Mouse (Mus musculus) liver, embryonic 13.5 days (tissue): ENCODE measurements around the gene Ndufa13. TPM values are rescaled to one million over a fixed set of nuclear protein-coding genes. Genes with fewer than 3 reads are reported as not detected.

ENCODE experiments used
- ATAC-seq: fragments of 200-750 bp; cut with Nextera tagmentation; 2 replicates; pipeline ENCODE4 v1.8.0; 2017; ENCODE audit warnings: low read depth, mild to moderate bottlenecking, moderate number of reproducible peaks, moderate library complexity
- DNase-seq: peaks from one replicate; pipeline ENCODE4 v3.0.0; 2022
- H3K27ac ChIP-seq: fragments of 300-500 bp; sonication (generic); 2 replicates; pipeline ENCODE4 v1.5.1; 2015; ENCODE audit warnings: moderate library complexity, mild to moderate bottlenecking, inconsistent platforms
- H3K27me3 ChIP-seq: fragments of 300-500 bp; sonication (generic); 2 replicates; pipeline ENCODE4 v1.6.1; 2015; ENCODE audit warnings: mild to moderate bottlenecking, inconsistent platforms
- H3K36me3 ChIP-seq: fragments of 300-500 bp; sonication (generic); 2 replicates; pipeline ENCODE4 v1.6.1; 2015; ENCODE audit warnings: mild to moderate bottlenecking, inconsistent platforms
- H3K4me1 ChIP-seq: fragments of 300-500 bp; sonication (generic); replicated peaks from 2 replicates; pipeline ENCODE4 v1.6.1; 2015; ENCODE audit warnings: inconsistent platforms
- H3K4me2 ChIP-seq: fragments of 300-500 bp; sonication (generic); 2 replicates; pipeline ENCODE4 v1.6.1; 2015; ENCODE audit warnings: inconsistent platforms, mild to moderate bottlenecking, moderate library complexity
- H3K4me3 ChIP-seq: fragments of 300-500 bp; sonication (generic); replicated peaks from 2 replicates; pipeline ENCODE4 v1.5.1; 2015; ENCODE audit warnings: mild to moderate bottlenecking, inconsistent platforms
- H3K9ac ChIP-seq: fragments of 300-500 bp; sonication (generic); 2 replicates; pipeline ENCODE4 v1.6.1; 2015; ENCODE audit warnings: mild to moderate bottlenecking, inconsistent platforms
- H3K9me3 ChIP-seq: fragments of 300-500 bp; sonication (generic); replicated peaks from 2 replicates; pipeline ENCODE4 v1.6.1; 2016; ENCODE audit warnings: inconsistent platforms
- WGBS: fragments of 180-500 bp; shearing (Covaris S2); methylation state at CpG from one replicate; pipeline ENCODE4 v1.1.7; 2015; ENCODE audit not compliant: insufficient replicate concordance; 5-methylcytosine and 5-hydroxymethylcytosine counted together
- polyA plus RNA-seq: library from polyadenylated mRNA; unstranded; fragments of >200 nt; fragmentation: Nextera tagmentation; extraction: Ambion mirVana; gene quantifications from 2 replicates; pipeline ENCODE4 v1.2.1, GENCODE M21; 2015

The Ndufa13 gene
- polyA plus RNA-seq, 1 experiment from 2014 or later, result 114 TPM

DNA sequence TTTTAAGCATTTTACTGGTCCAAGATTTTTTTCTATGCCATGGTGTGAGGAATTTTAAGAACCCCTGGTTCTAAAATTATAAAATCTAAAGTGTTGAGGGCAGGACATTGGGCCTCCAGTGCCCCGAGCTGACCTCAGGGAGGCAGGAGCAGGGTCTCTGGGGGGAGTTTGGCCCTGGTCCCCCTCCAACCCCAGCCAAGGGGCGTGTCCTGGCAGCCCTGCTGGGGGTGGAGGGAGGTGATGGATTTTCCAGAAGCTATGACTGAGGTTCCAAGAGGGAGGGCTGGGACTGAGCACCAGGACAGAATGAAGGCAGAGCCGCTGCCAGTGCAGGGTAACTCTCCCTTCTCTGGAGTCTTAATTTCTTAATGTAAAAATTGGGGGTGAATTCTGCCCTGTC is 24.4 kb downstream of the Ndufa13 start:
- 45% methylated on average over 3 of the region's 3 CpGs for WGBS
- Histone ChIP-seq H3K36me3 (no peaks in the 10 kb centered on the region), H3K4me2 (no peak overlapping the region), H3K4me3 (no peak overlapping the region), H3K27me3 (peaks cover 71% of the 10 kb centered on the region), H3K27ac (no peak overlapping the region), H3K9me3 (no peaks in the 10 kb centered on the region; the same call in 1 of the 2 replicates), H3K4me1 (peaks cover 11% of the 10 kb centered on the region), H3K9ac (no peak overlapping the region)
- no peak for ATAC-seq
- DNase-seq, result no peak

- Histone ChIP-seq H3K4me3 (no peak overlapping the region), H3K4me2 (no peak overlapping the region), H3K27ac (no peak overlapping the region), H3K4me1 (peaks cover 9% of the 10 kb centered on the region), H3K36me3 (no peaks in the 10 kb centered on the region), H3K9ac (no peak overlapping the region), H3K9me3 (no peaks in the 10 kb centered on the region; the same call in 1 of the 2 replicates), H3K27me3 (peaks cover 65% of the 10 kb centered on the region)
- ATAC-seq (no peak), DNase-seq (no peak)
- WGBS, result 72% methylated on average over 4 of the region's 4 CpGs
These were observed 25.0 kb downstream of the Ndufa13 start for GRCm38 (mm10) chr8:69877396-69877795.

DNA sequence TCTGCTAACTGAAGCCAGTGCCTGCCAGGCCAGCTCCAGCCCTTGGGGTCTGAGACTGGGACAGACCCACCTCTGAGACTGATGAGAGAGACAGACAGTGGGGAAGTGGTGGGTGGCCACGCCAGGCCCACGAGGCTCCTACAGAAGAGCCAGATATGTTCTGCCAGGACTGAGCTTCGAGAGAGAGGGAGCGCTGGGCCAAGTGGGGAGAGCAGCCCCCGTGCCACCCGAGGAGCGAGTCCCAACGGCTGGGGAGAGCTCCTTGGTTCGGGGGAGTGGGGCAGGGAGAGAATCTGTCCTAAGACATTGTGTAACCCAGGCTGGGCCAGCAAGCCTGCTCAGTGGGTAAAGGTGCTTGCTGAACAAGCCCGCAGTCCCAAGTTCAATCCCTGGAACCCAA is 25.4 kb downstream of the Ndufa13 start:
- WGBS, result 63% methylated on average over 10 of the region's 10 CpGs
- H3K4me1 ChIP-seq, result peaks cover 5% of the 10 kb centered on the region
- H3K9ac ChIP-seq, result no peak overlapping the region
- H3K36me3 ChIP-seq, result no peaks in the 10 kb centered on the region
- H3K9me3 ChIP-seq, result no peaks in the 10 kb centered on the region; the same call in 1 of the 2 replicates
- no peak overlapping the region for H3K4me2 ChIP-seq
- no peak for ATAC-seq
- peaks cover 61% of the 10 kb centered on the region for H3K27me3 ChIP-seq
- no peak overlapping the region for H3K27ac ChIP-seq
- no peak for DNase-seq
- H3K4me3 ChIP-seq, result no peak overlapping the region

- H3K4me3 ChIP-seq, result no peak overlapping the region
- no peak overlapping the region for H3K27ac ChIP-seq
- 35% methylated on average over 10 of the region's 10 CpGs for WGBS
- no peak for ATAC-seq
- DNase-seq, result no peak
- no peaks in the 10 kb centered on the region for H3K9me3 ChIP-seq
- peaks cover 56% of the 10 kb centered on the region for H3K27me3 ChIP-seq
- H3K4me2 ChIP-seq, result no peak overlapping the region
- no peaks in the 10 kb centered on the region for H3K36me3 ChIP-seq
- H3K9ac ChIP-seq, result no peak overlapping the region
- no peaks in the 10 kb centered on the region for H3K4me1 ChIP-seq
These were observed 26.3 kb downstream of the Ndufa13 start for GRCm38 (mm10) chr8:69876097-69876496.

GRCm38 (mm10) chr8:69874654-69875053 is 27.7 kb downstream of the Ndufa13 start:
- H3K27me3 ChIP-seq, result peaks cover 41% of the 10 kb centered on the region
- no peak overlapping the region for H3K27ac ChIP-seq
- H3K4me2 ChIP-seq, result no peak overlapping the region
- no peak for DNase-seq
- no peaks in the 10 kb centered on the region for H3K4me1 ChIP-seq
- 77% methylated on average over 13 of the region's 13 CpGs for WGBS
- no peak for ATAC-seq
- no peaks in the 10 kb centered on the region for H3K9me3 ChIP-seq
- no peak overlapping the region for H3K4me3 ChIP-seq
- no peaks in the 10 kb centered on the region for H3K36me3 ChIP-seq
- H3K9ac ChIP-seq, result no peak overlapping the region

GRCm38 (mm10) chr8:69874155-69874554 is 28.2 kb downstream of the Ndufa13 start:
- 8% methylated on average over 9 of the region's 9 CpGs for WGBS
- H3K9ac ChIP-seq, result no peak overlapping the region
- no peak overlapping the region for H3K4me3 ChIP-seq
- no peak overlapping the region for H3K4me2 ChIP-seq
- H3K9me3 ChIP-seq, result no peaks in the 10 kb centered on the region
- H3K36me3 ChIP-seq, result no peaks in the 10 kb centered on the region
- ATAC-seq (no peak), DNase-seq (no peak)
- no peak overlapping the region for H3K27ac ChIP-seq
- H3K27me3 ChIP-seq, result peaks cover 36% of the 10 kb centered on the region
- H3K4me1 ChIP-seq, result no peaks in the 10 kb centered on the region

- Histone ChIP-seq H3K4me3 (no peak overlapping the region), H3K36me3 (no peaks in the 10 kb centered on the region), H3K4me1 (no peaks in the 10 kb centered on the region), H3K27ac (no peak overlapping the region), H3K9me3 (no peaks in the 10 kb centered on the region), H3K4me2 (no peak overlapping the region), H3K9ac (no peak overlapping the region), H3K27me3 (peaks cover 7% of the 10 kb centered on the region)
- DNase-seq (no peak), ATAC-seq (no peak)
- 71% methylated on average over 6 of the region's 6 CpGs for WGBS
These were observed 31.5 kb downstream of the Ndufa13 start for GRCm38 (mm10) chr8:69870907-69871306.

DNA sequence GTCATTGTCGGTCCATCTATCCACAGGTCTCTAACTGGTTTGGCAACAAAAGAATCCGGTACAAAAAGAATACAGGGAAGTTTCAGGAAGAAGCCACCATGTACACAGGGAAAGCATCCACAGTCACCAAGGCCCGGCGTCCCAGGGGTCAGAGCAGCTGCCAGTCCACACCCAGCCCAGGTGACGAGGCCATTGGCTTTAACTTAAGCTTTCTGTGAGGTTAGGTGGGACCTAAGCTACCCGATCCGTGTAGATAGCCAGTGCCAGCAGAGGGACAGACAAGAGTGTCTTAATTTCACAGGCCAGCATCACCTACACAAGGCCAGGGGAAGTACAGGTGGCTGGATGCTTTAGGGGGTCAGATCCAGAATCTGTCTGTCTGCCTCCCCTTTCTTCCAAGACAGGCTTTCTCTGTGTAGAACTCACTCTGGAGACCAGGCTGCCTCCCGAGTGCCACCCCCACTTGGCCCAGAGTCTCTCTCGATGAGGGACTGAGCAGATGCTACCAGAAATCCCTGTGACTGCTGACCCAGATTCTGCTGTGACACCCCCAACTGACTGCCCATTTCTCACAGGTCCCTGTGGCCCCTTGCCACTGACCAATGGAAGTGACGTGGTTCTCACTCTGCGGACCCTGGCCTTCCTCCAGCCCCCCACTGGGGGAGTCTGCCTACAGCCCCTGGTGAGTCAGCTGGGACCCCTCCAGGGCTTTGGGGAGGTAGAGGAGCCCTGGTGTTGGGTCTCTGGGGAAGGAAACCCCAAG is 32.2 kb downstream of the Ndufa13 start:
- Histone ChIP-seq H3K4me3 (no peak overlapping the region), H3K9me3 (no peaks in the 10 kb centered on the region), H3K4me1 (no peaks in the 10 kb centered on the region), H3K4me2 (no peak overlapping the region), H3K9ac (no peak overlapping the region), H3K36me3 (no peaks in the 10 kb centered on the region), H3K27ac (no peak overlapping the region), H3K27me3 (peaks cover 4% of the 10 kb centered on the region; the same call in 1 of the 2 replicates)
- WGBS, result 71% methylated on average over 11 of the region's 11 CpGs
- DNase-seq, result no peak
- ATAC-seq, result no peak

DNA sequence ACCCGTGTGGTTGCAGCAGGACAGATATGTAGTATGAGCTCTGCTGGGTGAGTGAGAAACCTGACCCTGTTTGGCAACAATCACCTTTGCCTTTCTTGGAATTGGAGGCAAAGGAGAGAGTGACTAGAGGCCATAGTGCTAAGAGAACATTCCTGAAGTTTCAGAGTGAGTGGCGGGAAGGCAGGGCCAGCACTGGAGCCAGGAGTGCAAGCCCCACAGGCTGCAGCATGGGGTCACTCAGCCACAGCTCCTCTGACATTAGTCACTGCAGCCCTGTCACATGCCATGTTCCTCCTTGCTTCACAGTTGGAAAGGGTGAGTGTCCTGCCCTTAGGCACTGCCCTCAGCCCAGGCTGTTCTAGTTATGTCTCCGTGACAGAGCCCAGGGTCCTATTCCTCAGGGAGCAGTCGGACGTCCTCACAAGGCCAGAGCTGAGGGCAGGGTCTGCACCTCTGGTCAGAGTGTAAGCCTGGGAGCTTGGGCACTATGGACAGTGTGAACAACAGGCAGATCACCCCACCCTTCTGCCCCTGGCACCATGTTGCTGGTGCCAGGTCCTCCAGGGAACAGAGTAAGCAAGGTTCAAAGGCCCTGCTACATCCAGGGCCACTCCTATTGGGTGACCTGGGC is 34.5 kb downstream of the Ndufa13 start:
- Histone ChIP-seq H3K36me3 (no peaks in the 10 kb centered on the region), H3K4me3 (no peak overlapping the region), H3K27ac (no peak overlapping the region), H3K9ac (no peak overlapping the region), H3K4me1 (peaks cover 15% of the 10 kb centered on the region), H3K9me3 (no peaks in the 10 kb centered on the region), H3K27me3 (peaks cover 4% of the 10 kb centered on the region; the same call in 1 of the 2 replicates), H3K4me2 (no peak overlapping the region)
- 68% methylated on average over 5 of the region's 5 CpGs for WGBS
- ATAC-seq (no peak), DNase-seq (no peak)

DNA sequence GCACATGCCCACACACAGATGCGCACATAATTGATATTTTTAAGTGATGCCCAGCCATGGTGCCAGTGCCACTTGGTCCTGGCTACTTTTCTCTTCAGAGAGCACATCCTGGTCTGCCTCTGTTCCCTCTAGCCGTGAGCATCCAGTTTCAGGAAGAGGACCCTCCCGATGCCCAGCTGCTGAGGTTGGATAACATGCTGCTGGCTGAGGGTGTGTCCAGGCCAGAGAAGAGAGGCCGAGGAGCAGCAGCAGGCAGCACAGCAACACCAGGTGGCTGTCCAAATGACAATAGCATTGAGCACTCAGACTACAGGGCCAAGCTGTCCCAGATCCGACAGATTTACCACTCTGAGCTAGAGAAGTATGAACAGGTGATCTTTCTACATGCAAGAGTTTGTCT is 38.2 kb downstream of the Ndufa13 start:
- no peak overlapping the region for H3K9ac ChIP-seq
- peak; percentile 55; the same call in 1 of the 2 replicates for ATAC-seq
- H3K4me2 ChIP-seq, result no peak overlapping the region
- no peak overlapping the region for H3K4me3 ChIP-seq
- H3K27me3 ChIP-seq, result no peaks in the 10 kb centered on the region
- H3K4me1 ChIP-seq, result peaks cover 15% of the 10 kb centered on the region
- H3K27ac ChIP-seq, result no peak overlapping the region
- no peaks in the 10 kb centered on the region for H3K9me3 ChIP-seq
- H3K36me3 ChIP-seq, result no peaks in the 10 kb centered on the region
- WGBS, result 40% methylated on average over 5 of the region's 5 CpGs
- DNase-seq, result no peak

GRCm38 (mm10) chr8:69863387-69864020 is 38.9 kb downstream of the Ndufa13 start:
- H3K27me3 ChIP-seq, result no peaks in the 10 kb centered on the region
- H3K4me2 ChIP-seq, result no peak overlapping the region
- no peak for DNase-seq
- WGBS, result 59% methylated on average over 5 of the region's 5 CpGs
- no peaks in the 10 kb centered on the region for H3K36me3 ChIP-seq
- H3K9ac ChIP-seq, result no peak overlapping the region
- H3K27ac ChIP-seq, result no peak overlapping the region
- H3K4me1 ChIP-seq, result peaks cover 15% of the 10 kb centered on the region
- peak; percentile 52; the same call in 1 of the 2 replicates for ATAC-seq
- no peaks in the 10 kb centered on the region for H3K9me3 ChIP-seq
- no peak overlapping the region for H3K4me3 ChIP-seq
